Mouse (Mus musculus) hindbrain, embryonic 11.5 days (tissue): ENCODE measurements at regions not wholly inside any gene's neighbourhood (a gene's known extent, or its start where the extent isn't known, plus 50 kb on each side); places are given as distances from the start of the nearest gene placed in this dataset.

Source experiments
- ATAC-seq: fragments of 200-750 bp; cut with Nextera tagmentation; 2 replicates; pipeline ENCODE4 v1.8.0; 2017; ENCODE audit warnings: mild to moderate bottlenecking, moderate TSS enrichment, moderate library complexity; ENCODE audit not compliant: low FRiP score
- DNase-seq: peaks from one replicate; pipeline ENCODE4 v3.0.0-alpha.2; 2015; ENCODE audit warnings: low spot score
- H3K27ac ChIP-seq: fragments of 300-500 bp; sonication (generic); 2 replicates; pipeline ENCODE4 v1.5.1; 2014; ENCODE audit warnings: mild to moderate bottlenecking, low read depth, low read length
- H3K27me3 ChIP-seq: fragments of 300-500 bp; sonication (generic); 2 replicates; pipeline ENCODE4 v1.6.1; 2014; ENCODE audit warnings: mild to moderate bottlenecking, low read length, moderate library complexity, mixed read lengths; ENCODE audit not compliant: control insufficient read depth, insufficient read depth
- H3K36me3 ChIP-seq: fragments of 300-500 bp; sonication (generic); 2 replicates; pipeline ENCODE4 v1.6.1; 2014; ENCODE audit warnings: mild to moderate bottlenecking, low read length, moderate library complexity, mixed read lengths; ENCODE audit not compliant: control insufficient read depth, insufficient read depth
- H3K4me1 ChIP-seq: fragments of 300-500 bp; sonication (generic); replicated peaks from 2 replicates; pipeline ENCODE4 v1.6.1; 2014; ENCODE audit warnings: low read length, mixed read lengths; ENCODE audit not compliant: control insufficient read depth, insufficient read depth
- H3K4me2 ChIP-seq: fragments of 300-500 bp; sonication (generic); replicated peaks from 2 replicates; pipeline ENCODE4 v1.6.1; 2014; ENCODE audit warnings: mild to moderate bottlenecking, low read depth, low read length
- H3K4me3 ChIP-seq: fragments of 300-500 bp; sonication (generic); 2 replicates; pipeline ENCODE4 v1.5.1; 2014; ENCODE audit warnings: low read depth, low read length
- H3K9ac ChIP-seq: fragments of 300-500 bp; sonication (generic); 2 replicates; pipeline ENCODE4 v1.6.1; 2014; ENCODE audit warnings: low read depth, low read length
- H3K9me3 ChIP-seq: fragments of 300-500 bp; sonication (generic); 2 replicates; pipeline ENCODE4 v1.6.1; 2016; ENCODE audit warnings: low read length; ENCODE audit not compliant: control insufficient read depth
- WGBS: fragments of 180-500 bp; shearing (Covaris S2); extraction: QIAGEN DNeasy Blood & Tissue Kit; methylation state at CpG from one replicate; pipeline ENCODE4 v1.1.7; 2014; 5-methylcytosine and 5-hydroxymethylcytosine counted together

DNA sequence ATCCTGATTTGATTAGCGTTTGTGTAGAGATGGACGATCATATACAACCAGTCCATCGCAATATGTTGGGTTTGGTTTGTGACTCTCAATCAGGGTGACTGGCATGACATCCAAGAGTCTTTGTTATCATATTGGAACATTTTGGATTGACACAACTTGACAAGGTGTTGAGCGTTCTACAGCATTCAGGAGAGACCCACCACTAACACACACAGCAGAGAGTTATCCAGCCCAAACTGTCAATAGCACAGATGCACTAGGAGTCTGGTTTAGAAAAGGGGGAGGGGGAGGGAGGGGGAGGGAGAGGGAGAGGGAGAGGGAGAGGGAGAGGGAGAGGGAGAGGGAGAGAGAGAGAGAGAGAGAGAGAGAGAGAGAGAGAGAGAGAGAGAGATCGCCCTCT, 144.5 kb downstream of the Psat1 start:
- no peaks in the 10 kb centered on the region; the same call in 1 of the 2 replicates for H3K4me1 ChIP-seq
- H3K4me2 ChIP-seq, result no peak overlapping the region
- no peaks in the 10 kb centered on the region for H3K27me3 ChIP-seq
- ATAC-seq (no peak), DNase-seq (no peak)
- H3K36me3 ChIP-seq, result no peaks in the 10 kb centered on the region
- no peaks in the 10 kb centered on the region for H3K9me3 ChIP-seq
- H3K4me3 ChIP-seq, result no peak overlapping the region
- H3K9ac ChIP-seq, result no peak overlapping the region
- 69% methylated on average over 5 of the region's 5 CpGs for WGBS
- no peak overlapping the region for H3K27ac ChIP-seq

DNA sequence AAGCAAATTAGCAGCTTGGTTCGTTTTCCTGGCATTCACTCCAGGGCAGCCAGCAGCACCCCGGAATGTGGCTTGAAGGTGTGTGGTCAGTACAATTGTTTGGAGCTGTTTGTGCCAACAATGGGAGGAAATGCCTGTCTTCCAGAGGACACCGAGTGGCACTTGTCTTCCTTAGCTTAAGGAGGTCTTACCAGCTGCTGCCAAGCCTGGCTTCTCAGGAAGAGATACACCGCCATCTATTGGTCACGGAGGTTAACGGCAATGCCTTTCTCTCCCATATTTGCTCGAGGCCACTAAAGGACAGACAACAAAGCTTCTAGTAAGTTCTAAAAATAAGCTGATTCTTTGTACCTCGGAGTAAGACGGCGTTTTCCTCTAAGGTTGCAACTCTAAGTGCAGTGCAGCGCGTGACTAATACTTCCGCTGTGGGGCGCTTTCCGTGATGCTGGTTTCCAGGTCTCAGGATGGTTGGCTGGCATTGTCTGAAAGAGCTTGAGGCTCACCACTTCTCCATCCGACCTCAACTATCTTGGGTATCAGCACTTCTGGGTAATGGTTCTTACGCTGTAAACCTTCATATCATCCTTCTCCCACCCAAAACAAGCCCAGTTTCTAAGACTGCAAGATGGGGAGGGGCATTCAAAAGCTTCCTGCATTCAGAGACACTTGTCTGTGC, 145.2 kb downstream of the Psat1 start:
- WGBS, result 5% methylated on average over 16 of the region's 17 CpGs
- ATAC-seq (peak; percentile 88), DNase-seq (peak; percentile 91)
- H3K4me3 ChIP-seq, result peak overlapping the region; percentile 21
- H3K4me2 ChIP-seq, result peak overlapping the region; percentile 31
- H3K27ac ChIP-seq, result peak overlapping the region; percentile 82
- no peaks in the 10 kb centered on the region; the same call in 1 of the 2 replicates for H3K4me1 ChIP-seq
- H3K9me3 ChIP-seq, result no peaks in the 10 kb centered on the region
- H3K9ac ChIP-seq, result 0 out of 2 replicates have a peak overlapping the region, but pooled peaks have one; percentile 2
- no peaks in the 10 kb centered on the region for H3K27me3 ChIP-seq
- no peaks in the 10 kb centered on the region for H3K36me3 ChIP-seq

GRCm38 (mm10) chr19:15800856-15801706, 146.1 kb downstream of the Psat1 start:
- Histone ChIP-seq H3K27ac (peak overlapping the region; percentile 82), H3K36me3 (no peaks in the 10 kb centered on the region), H3K9ac (peak overlapping the region; percentile 32; the same call in 1 of the 2 replicates), H3K4me3 (peak overlapping the region; percentile 21), H3K4me1 (no peaks in the 10 kb centered on the region; the same call in 1 of the 2 replicates), H3K4me2 (peak overlapping the region; percentile 31), H3K9me3 (no peaks in the 10 kb centered on the region), H3K27me3 (no peaks in the 10 kb centered on the region)
- ATAC-seq (peak; percentile 85), DNase-seq (peak; percentile 60)
- WGBS, result 21% methylated on average over 16 of the region's 16 CpGs

- no peak for DNase-seq
- no peak overlapping the region for H3K27ac ChIP-seq
- no peaks in the 10 kb centered on the region for H3K9me3 ChIP-seq
- no peaks in the 10 kb centered on the region for H3K36me3 ChIP-seq
- H3K4me2 ChIP-seq, result no peak overlapping the region
- 56% methylated on average over 4 of the region's 4 CpGs for WGBS
- peaks cover 2% of the 10 kb centered on the region; the same call in 1 of the 2 replicates for H3K4me1 ChIP-seq
- no peak overlapping the region for H3K4me3 ChIP-seq
- H3K9ac ChIP-seq, result no peak overlapping the region
- H3K27me3 ChIP-seq, result no peaks in the 10 kb centered on the region
- ATAC-seq, result no peak
Measured at GRCm38 (mm10) chr19:15796466-15796865, 150.7 kb downstream of the Psat1 start.

GRCm38 (mm10) chr19:15791942-15792341, 155.2 kb downstream of the Psat1 start:
- Histone ChIP-seq H3K4me1 (0 out of 2 replicates have a peak, but pooled peaks cover 2% of the 10 kb centered on the region), H3K36me3 (no peaks in the 10 kb centered on the region), H3K4me2 (no peak overlapping the region), H3K9ac (no peak overlapping the region), H3K27ac (no peak overlapping the region), H3K4me3 (no peak overlapping the region), H3K27me3 (no peaks in the 10 kb centered on the region), H3K9me3 (no peaks in the 10 kb centered on the region)
- no peak for ATAC-seq
- 79% methylated on average over 4 of the region's 4 CpGs for WGBS
- no peak for DNase-seq

- Histone ChIP-seq H3K4me3 (no peak overlapping the region), H3K4me2 (peak overlapping the region; percentile 14; the same call in 1 of the 2 replicates), H3K9ac (no peak overlapping the region), H3K27ac (no peak overlapping the region), H3K36me3 (no peaks in the 10 kb centered on the region), H3K4me1 (0 out of 2 replicates have a peak, but pooled peaks cover 2% of the 10 kb centered on the region), H3K27me3 (no peaks in the 10 kb centered on the region), H3K9me3 (no peaks in the 10 kb centered on the region)
- no peak for DNase-seq
- ATAC-seq, result peak; percentile 28; the same call in 1 of the 2 replicates
- 54% methylated on average over 12 of the region's 12 CpGs for WGBS
Measured at GRCm38 (mm10) chr19:15791264-15791913, 155.7 kb downstream of the Psat1 start.

DNA sequence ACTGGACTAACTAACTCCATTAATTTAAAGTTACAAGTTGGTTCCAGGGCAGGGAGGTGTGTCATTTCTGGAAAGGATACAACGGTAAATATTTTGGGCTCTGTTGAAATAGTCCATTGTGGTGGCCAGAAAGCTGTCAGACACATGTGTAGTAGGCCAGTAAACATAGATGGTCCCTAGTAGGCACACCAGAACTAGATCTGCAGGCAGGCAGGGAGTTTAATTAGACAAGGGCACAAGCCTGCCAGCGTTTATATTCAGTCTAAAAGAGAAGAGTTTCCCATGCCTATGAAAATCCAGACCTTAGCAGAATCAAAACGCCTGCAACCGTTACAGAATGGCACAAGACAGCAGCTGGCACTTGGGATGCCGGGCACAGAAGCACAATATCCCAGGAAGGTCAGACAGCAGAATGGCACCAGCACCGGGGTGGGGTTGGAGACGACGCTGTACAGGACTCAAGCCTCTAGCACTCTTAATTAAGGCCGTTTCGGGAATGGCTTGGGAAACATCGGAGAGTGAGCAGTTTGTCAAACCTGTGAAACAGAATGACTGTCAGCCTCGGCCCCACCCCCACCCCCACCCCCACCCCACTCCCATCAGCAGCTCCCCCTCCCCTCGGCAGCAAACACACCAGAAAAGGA, 156.4 kb downstream of the Psat1 start:
- H3K4me1 ChIP-seq, result 0 out of 2 replicates have a peak, but pooled peaks cover 2% of the 10 kb centered on the region
- no peaks in the 10 kb centered on the region for H3K36me3 ChIP-seq
- DNase-seq, result peak; percentile 20
- H3K9me3 ChIP-seq, result no peaks in the 10 kb centered on the region
- no peak overlapping the region for H3K9ac ChIP-seq
- no peaks in the 10 kb centered on the region for H3K27me3 ChIP-seq
- no peak overlapping the region for H3K4me3 ChIP-seq
- WGBS, result 33% methylated on average over 13 of the region's 13 CpGs
- H3K4me2 ChIP-seq, result peak overlapping the region; percentile 14; the same call in 1 of the 2 replicates
- ATAC-seq, result peak; percentile 69
- no peak overlapping the region for H3K27ac ChIP-seq

- H3K9ac ChIP-seq, result no peak overlapping the region
- no peak overlapping the region for H3K4me2 ChIP-seq
- no peak overlapping the region for H3K4me3 ChIP-seq
- WGBS, result 86% methylated on average over 5 of the region's 5 CpGs
- DNase-seq, result no peak
- H3K36me3 ChIP-seq, result no peaks in the 10 kb centered on the region
- no peak overlapping the region for H3K27ac ChIP-seq
- H3K4me1 ChIP-seq, result 0 out of 2 replicates have a peak, but pooled peaks cover 2% of the 10 kb centered on the region
- no peaks in the 10 kb centered on the region for H3K27me3 ChIP-seq
- no peaks in the 10 kb centered on the region for H3K9me3 ChIP-seq
- no peak for ATAC-seq
Measured at GRCm38 (mm10) chr19:15789741-15790140, 157.4 kb downstream of the Psat1 start.
